Mouse (Mus musculus): ENCODE measurements around the gene Cdh13.

Cdh13 gene

DNA sequence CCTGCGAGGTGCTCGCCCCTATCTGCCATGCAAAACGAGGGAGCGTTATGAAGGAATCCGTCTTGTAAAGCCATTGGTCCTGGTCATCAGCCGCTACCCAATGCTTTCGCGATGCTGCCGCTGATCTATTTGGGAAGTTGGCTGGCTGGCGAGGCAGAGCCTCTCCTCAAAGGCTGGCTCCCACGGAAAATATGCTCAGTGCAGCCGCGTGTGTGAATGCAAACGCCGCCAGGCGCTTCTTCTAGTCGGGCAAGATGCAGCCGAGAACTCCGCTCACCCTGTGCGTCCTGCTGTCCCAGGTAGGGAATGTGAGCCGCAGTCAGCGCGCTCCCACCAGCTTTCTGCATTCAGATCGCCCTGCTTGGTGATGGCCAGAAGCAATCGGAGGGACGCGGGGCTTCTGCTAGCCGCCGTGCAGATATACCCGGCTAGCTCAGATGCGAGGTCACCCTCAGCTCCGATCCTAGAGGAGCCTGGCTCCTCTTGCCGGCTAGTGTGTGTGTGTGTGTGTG is at the start of gene Cdh13:
Cdh13 (plus strand) TSS at position 134 of the 512 bp plus-strand sequence.
- no peak for DNase-seq (ENCODE audit: low spot score)

DNA sequence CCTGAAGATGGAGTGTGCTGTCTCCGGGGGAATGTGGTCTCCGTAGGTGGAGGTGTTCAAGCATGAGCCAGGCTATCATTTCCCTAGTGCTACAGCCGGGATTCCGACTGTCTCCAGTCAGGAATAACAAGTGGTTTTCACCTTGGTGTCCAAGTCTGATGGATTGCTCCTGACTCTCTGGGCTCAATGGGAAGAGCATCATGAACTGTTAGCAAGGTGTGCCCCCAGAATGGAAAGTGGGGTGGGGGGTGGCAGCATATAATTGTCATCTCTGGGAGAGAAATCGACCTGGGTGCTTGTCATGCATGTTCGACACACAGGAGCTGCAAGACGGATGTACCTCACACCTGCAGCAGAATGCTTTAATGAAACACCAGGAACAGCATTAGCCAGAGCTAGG is 47.9 kb upstream of the Cdh13 start:
- DNase-seq (ENCODE audit: low spot score): no peak

GRCm38 (mm10) chr8:118237150-118237620 is 46.3 kb upstream of the Cdh13 start:
- DNase-seq (ENCODE audit: low spot score): peak; percentile 12

DNA sequence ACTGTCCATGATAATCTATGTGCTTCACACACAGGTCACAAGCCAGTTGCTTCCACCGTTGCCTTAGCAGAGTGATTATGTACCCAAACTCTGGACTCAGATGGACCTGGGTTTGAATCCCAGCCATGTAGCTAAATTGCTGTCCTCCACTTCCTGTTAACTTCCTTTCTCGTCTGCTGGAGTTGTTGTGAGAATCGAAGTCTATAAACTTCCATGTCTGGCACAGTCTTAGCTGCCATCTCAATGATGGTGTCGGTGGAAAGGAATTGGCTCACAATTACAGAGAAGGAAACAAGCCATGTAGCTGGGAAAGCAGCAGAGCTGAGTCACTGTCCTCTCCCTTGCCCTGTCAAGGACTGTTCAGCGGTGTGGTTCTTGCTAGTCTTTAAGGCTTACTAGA is 45.4 kb upstream of the Cdh13 start:
- no peak for DNase-seq (ENCODE audit: low spot score)

- no peak for DNase-seq (ENCODE audit: low spot score)
Observed at GRCm38 (mm10) chr8:118239186-118239585, 44.3 kb upstream of the Cdh13 start.

DNA sequence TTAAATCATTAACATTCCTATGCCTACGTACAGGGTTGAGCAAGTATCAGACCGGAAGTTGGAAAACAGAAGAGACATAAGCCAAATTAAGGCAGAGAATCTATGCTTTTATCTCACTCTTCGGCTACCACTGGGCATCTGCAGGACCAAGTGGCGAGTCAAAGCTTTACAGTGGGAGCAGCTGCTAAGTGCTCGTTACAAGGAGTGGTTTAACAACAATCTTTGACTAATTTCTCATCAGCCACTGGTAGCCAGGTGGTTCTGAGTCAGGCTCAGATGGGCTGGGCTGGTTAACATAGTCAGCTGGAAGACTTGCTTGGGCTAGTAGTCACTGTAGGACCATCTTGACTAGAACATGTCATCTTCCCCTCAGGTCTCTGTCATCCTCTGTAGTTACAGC is 34.2 kb upstream of the Cdh13 start:
- no peak for DNase-seq (ENCODE audit: low spot score)

- no peak for DNase-seq (ENCODE audit: low spot score)
Observed at GRCm38 (mm10) chr8:118249923-118250322, 33.6 kb upstream of the Cdh13 start.

- DNase-seq (ENCODE audit: low spot score): no peak
Observed at GRCm38 (mm10) chr8:118263117-118263516, 20.4 kb upstream of the Cdh13 start.

DNA sequence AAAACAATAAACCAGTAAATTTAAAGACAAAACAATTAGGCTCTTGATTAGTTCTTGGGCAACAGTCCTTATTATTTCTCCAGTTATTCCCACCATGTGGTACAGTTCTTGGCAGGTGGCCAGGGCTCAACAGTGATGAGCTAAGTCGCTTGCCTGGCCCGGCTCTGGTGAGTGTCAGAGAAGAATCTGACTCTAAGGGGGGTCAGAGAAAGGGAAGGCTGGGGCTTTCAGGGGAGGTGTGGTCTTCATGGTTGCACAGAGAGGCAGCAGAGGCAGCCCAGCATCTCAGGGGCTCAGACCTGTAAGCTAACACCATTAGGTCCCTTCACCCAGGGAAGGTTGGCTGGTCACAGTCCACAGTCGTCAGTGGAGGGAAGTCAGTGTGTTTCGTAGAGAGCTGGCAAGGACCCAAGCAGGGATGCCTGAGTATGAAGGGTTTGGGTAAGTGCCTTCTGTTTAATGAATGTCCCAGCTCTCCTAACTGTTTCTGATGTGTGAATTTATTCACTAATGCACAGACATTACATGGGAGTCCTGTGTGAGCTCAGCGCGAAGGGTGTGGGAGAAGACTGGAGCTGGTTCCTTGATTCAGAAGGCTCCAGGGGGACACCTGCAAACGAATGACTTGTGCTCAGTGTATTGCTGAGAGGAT is 12.7 kb upstream of the Cdh13 start:
- no peak for DNase-seq (ENCODE audit: low spot score)

- DNase-seq (ENCODE audit: low spot score): no peak
Observed at GRCm38 (mm10) chr8:118272493-118272892, 11.0 kb upstream of the Cdh13 start.

DNA sequence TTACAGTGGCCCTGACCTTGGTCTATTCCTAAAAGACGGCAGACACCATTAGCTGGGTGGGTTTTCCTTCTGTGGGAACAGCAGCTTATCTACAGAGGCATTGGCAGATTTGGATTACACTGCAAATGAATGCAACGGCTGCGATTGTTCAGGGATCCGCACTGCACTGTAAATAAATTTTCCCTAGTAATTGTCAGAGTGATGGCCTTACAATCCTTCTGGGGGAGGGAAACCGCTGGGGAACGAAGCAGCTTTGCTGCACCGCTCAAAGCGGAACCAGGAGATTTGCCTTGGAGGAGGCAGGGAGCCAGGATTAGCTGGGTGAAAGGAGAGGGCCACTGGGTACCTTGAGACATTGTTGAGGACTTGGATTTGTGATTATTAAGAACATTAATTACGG is 9.3 kb upstream of the Cdh13 start:
- DNase-seq (ENCODE audit: low spot score): no peak

GRCm38 (mm10) chr8:118274688-118275087 is 8.8 kb upstream of the Cdh13 start:
- DNase-seq (ENCODE audit: low spot score): peak; percentile 71

DNA sequence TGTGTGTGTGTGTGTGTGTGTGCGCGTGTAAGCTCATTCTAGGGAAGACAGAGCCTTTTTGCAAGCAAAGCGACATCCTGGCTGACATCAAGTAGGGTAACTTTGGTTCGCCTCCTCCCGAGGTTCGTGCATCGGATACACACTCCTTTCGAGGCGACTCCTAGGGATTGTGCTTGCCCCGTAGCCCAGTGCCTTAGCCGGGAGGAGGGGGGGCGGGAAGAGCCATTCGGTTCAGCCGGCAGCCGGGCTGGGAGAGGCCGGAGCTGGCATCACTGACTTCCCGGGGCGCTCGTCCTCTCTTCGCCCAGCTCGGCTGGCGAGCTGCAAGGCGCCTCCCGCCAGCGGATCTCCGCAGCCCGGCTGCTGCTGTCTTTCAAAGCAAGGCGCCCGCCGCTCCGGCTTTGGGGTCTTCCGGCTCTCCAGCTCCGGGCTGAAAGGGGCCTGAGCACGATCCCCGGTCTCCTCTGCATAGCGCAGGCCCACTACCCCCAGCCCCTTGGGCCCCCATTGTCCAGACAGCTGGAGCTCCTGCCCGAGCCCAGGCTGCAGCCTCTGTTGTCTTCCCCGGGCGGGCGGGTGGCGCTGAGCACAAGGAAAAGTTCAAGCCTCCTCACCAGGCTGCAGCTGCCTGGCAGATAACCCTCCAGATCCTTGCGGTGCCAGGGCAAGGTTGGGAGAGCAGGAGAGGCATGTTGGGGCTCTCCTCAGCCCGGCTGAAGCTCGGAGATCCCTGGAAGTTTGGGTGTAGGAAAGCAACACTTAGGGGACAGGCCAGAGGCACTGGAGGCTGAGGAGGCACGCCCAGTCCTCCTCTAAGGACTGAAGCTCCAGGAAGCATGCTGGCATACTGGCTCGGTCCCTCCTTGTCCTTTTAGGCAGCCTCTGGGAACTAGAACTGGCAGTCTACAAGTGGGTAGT is 838 bp downstream of the Cdh13 start:
- DNase-seq (ENCODE audit: low spot score): no peak

DNA sequence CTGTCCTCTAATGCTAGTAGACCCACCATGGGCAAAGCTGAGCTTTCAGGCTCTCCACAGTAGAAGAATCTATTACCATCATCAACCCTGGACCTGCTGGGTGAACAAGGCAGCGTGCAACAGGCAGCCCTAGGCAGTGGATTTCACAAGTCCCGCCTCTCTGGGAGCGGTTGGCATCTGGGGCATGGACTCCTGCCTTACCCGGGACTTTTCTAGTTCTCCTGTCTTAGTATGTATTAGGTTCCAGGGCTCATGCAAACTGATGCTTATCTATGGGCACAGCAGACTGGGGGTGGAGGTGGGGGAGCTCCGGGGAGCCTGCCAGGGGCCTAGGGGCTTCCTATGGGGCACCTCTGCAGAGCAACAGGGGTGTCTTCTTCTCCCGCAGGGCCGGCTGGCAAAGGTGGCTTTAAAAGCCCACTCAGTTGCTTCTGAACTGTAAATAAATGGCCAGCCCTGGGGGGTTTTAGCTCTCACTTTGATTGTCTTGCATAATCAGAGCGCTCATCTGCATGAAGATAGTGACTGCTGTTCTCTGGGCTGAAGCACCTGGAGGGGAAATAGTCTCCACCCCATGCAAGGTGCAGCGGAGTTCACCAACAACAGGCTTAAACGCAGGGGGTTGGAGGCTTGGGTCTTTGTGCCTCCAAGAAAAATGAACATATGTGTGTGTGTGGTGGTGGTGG is 2.2 kb downstream of the Cdh13 start:
- no peak for DNase-seq (ENCODE audit: low spot score)

- no peak for DNase-seq (ENCODE audit: low spot score)
Observed at GRCm38 (mm10) chr8:118286282-118287180, 3.0 kb downstream of the Cdh13 start.

DNA sequence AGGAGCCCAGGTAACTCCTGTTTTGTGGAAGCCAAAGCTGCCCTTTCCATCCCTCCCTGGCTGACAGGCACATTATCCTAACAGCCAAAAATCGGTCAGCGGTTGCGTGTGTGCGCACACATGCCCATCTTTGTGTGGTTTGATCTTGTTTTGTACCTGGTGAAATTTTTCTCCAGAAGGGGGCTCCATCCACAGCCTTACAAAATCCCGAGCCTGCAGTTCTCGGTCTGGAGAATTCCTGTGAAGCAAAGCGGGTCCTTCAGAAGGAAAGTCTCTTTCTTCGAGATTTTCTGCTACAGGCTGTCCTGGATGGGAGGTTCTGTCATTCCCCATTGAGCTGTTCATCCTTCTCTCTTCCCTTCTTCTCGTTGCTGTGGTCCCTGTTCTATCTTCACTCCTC is 4.0 kb downstream of the Cdh13 start:
- no peak for DNase-seq (ENCODE audit: low spot score)

GRCm38 (mm10) chr8:118288259-118288952 is 4.9 kb downstream of the Cdh13 start:
- no peak for DNase-seq (ENCODE audit: low spot score)

- DNase-seq (ENCODE audit: low spot score): no peak
Observed at GRCm38 (mm10) chr8:118289091-118289490, 5.6 kb downstream of the Cdh13 start.

DNA sequence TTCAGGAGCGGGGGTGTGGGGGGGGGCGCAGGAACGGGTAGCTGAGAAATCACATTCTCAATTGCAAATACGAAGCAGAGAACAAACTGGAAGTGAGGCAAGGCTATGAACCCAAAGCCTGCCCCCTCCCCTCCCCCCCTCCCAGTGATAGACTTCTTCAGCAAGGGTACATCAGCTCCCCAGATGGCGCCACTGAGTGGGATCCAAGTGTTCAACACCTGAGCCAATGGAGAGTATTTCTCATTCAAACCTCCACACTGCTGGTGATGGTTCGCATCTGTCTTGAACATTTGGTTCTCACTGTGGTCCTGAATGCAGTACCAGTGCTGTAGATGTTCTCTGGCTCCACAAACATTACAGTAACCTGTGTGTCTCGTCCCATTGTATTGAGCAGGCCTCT is 6.0 kb downstream of the Cdh13 start:
- no peak for DNase-seq (ENCODE audit: low spot score)

GRCm38 (mm10) chr8:118290266-118290665 is 6.7 kb downstream of the Cdh13 start:
- DNase-seq (ENCODE audit: low spot score): no peak

DNA sequence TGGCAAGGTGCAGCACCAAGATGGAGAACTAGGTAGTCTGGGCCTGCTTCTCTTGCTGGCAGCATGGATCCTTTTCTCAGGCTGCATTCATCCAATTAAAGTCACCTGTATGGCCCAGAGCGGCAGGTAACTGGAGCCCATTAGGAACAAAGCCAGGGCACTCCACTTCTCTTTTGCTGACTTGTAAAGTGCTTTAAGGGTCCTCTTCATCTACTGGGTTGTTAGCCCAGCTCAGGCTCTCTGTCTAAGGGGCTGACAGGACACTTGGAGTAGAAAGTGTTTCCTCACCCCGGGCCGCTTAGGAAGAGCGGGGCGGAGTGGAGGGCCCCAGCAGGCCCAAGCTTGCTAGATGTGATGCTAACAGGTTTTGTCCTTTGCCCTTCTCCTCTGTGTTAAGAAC is 12.9 kb downstream of the Cdh13 start:
- DNase-seq (ENCODE audit: low spot score): no peak
